ENCODE assay signal across 8 mouse cellular contexts in the genomic region with DNA sequence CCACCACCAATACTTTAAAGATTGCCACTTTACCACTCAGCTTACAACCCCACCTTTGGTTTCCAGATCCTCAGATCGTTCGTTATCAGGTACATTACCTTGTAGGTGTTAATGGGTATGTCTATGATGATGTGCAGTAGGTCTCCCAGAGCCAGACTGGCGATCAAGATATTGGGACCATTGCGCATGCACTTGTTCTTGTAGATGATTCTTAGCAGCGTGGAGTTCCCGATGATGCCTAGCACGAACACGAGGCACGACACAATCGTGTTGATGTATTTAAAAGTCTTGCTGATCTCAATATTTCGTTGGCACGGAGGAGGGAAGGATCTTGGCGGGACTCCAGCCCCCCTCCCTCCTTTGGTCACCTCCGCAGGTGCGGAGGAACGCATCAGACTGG. TPM values are rescaled to one million over a fixed set of nuclear protein-coding genes. Genes with fewer than 3 reads are reported as not detected.
DNase-seq lines count a peak whose midpoint lies in the region; ATAC-seq and TF ChIP-seq lines count a peak whose summit lies in the region.

No protein-coding gene starts in this region.

- WGBS in heart, embryonic 13.5 days, result 10% methylated on average over 16 of the region's 16 CpGs
- 6% methylated on average over 16 of the region's 16 CpGs for WGBS in hindbrain, embryonic 12.5 days
- WGBS in liver, embryonic 14.5 days (ENCODE audit: insufficient replicate concordance), result 12% methylated on average over 16 of the region's 16 CpGs

- peaks cover 12% of the 10 kb centered on the region for H3K4me1 ChIP-seq in heart, embryonic 13.5 days
- no peaks in the 10 kb centered on the region for H3K4me1 ChIP-seq in cortical plate, adult 2 months (ENCODE audit: control insufficient read depth, insufficient read depth, low read length)
- peaks cover 6% of the 10 kb centered on the region; the same call in 1 of the 2 replicates for H3K4me1 ChIP-seq in hindbrain, embryonic 12.5 days
- H3K4me1 ChIP-seq in liver, embryonic 14.5 days (replicated peaks; ENCODE audit: control insufficient read depth in 2 of 2, insufficient read depth in 2 of 2, low read length in 1 of 2), result no peaks in the 10 kb centered on the region

- no peak for ATAC-seq in heart, embryonic 13.5 days (ENCODE audit: extremely low read depth, insufficient number of reproducible peaks, low FRiP score, low TSS enrichment)
- ATAC-seq in hindbrain, embryonic 12.5 days (ENCODE audit: low FRiP score), result no peak; the same call in 1 of the 2 replicates
- ATAC-seq in liver, embryonic 14.5 days (ENCODE audit: insufficient read depth), result no peak
- no peak for ATAC-seq in frontal cortex, adult (ENCODE audit: low TSS enrichment)

- DNase-seq in heart, postnatal 25 days (ENCODE audit: low spot score), result no peak
- DNase-seq in liver, embryonic 14.5 days (ENCODE audit: low read depth in 3 of 3, low spot score in 3 of 3), result no peak
- no peak for DNase-seq in B cell, adult 2 months
- DNase-seq in urinary bladder, adult 18-20 months (ENCODE audit: low spot score in 2 of 2), result no peak

- peak overlapping the region; percentile 81 for H3K9ac ChIP-seq in heart, embryonic 13.5 days
- H3K9ac ChIP-seq in hindbrain, embryonic 12.5 days, result peak overlapping the region; percentile 61
- no peak overlapping the region for H3K9ac ChIP-seq in liver, embryonic 14.5 days (replicated peaks)

- TF ChIP-seq CTCF in cortical plate, adult 2 months (IDR thresholded peaks at IDR 0.05; ENCODE audit: extremely low read depth, insufficient read depth, low read length), result no peak
- TF ChIP-seq CTCF in liver, embryonic 14.5 days (IDR thresholded peaks at IDR 0.05; ENCODE audit: low read depth), result no peak

- no peak for TF ChIP-seq POLR2A in cortical plate, adult 2 months (IDR thresholded peaks at IDR 0.05; ENCODE audit: extremely low read depth, insufficient read depth, low read length)

- peak overlapping the region; percentile 79 for H3K27ac ChIP-seq in heart, embryonic 13.5 days (replicated peaks)
- H3K27ac ChIP-seq in cortical plate, adult 2 months (ENCODE audit: insufficient read depth, low read length), result no peak overlapping the region
- peak overlapping the region; percentile 83 for H3K27ac ChIP-seq in hindbrain, embryonic 12.5 days
- H3K27ac ChIP-seq in liver, embryonic 14.5 days, result no peak overlapping the region

- intact Hi-C loops in heart, postnatal 25 days (cut with DNase I), result loop anchor here (2.0 to 10.0 kb wide), 3 partner anchors 24 to 184 kb away; no protein-coding TSS in a partner anchor

- TF ChIP-seq EP300 in liver, embryonic 14.5 days (IDR thresholded peaks at IDR 0.05; ENCODE audit: low read depth), result no peak

- H3K36me3 ChIP-seq in heart, embryonic 13.5 days, result no peaks in the 10 kb centered on the region
- H3K36me3 ChIP-seq in hindbrain, embryonic 12.5 days, result no peaks in the 10 kb centered on the region
- no peaks in the 10 kb centered on the region for H3K36me3 ChIP-seq in liver, embryonic 14.5 days (replicated peaks; ENCODE audit: control insufficient read depth, insufficient read depth, low read depth)

- H3K27me3 ChIP-seq in heart, embryonic 13.5 days (replicated peaks), result peaks cover 7% of the 10 kb centered on the region
- no peaks in the 10 kb centered on the region for H3K27me3 ChIP-seq in hindbrain, embryonic 12.5 days
- peaks cover 3% of the 10 kb centered on the region for H3K27me3 ChIP-seq in liver, embryonic 14.5 days (ENCODE audit: control insufficient read depth, insufficient read depth, low read length)

- H3K4me2 ChIP-seq in heart, embryonic 13.5 days, result peak overlapping the region; percentile 86
- H3K4me2 ChIP-seq in hindbrain, embryonic 12.5 days (replicated peaks), result peak overlapping the region; percentile 90
- H3K4me2 ChIP-seq in liver, embryonic 14.5 days (ENCODE audit: low read depth), result peak overlapping the region; percentile 40

- no peaks in the 10 kb centered on the region for H3K9me3 ChIP-seq in heart, embryonic 13.5 days
- no peaks in the 10 kb centered on the region for H3K9me3 ChIP-seq in hindbrain, embryonic 12.5 days (replicated peaks)
- H3K9me3 ChIP-seq in liver, embryonic 14.5 days (ENCODE audit: control insufficient read depth, low read length), result no peaks in the 10 kb centered on the region

- peak overlapping the region; percentile 62 for H3K4me3 ChIP-seq in heart, embryonic 13.5 days
- H3K4me3 ChIP-seq in cortical plate, adult 2 months (ENCODE audit: insufficient read depth, low read length), result peak overlapping the region; percentile 44
- H3K4me3 ChIP-seq in hindbrain, embryonic 12.5 days, result peak overlapping the region; percentile 45
- peak overlapping the region; percentile 32 to 42 for H3K4me3 ChIP-seq in liver, embryonic 14.5 days (ENCODE audit: insufficient read depth in 1 of 2, low read depth in 2 of 2, low read length in 2 of 2)

RNA-seq across cellular contexts. Expression of a gene that starts 1.3 kb away (rescaled TPM):
- polyA plus RNA-seq in heart, embryonic 13.5 days (2015; fragmentation: Nextera tagmentation; extraction: Ambion mirVana), result 102 and 107 TPM in 2 replicates
- 10 to 100 TPM; 15.9 to 20.4 TPM for total RNA-seq in heart, postnatal 25 days (2021)
- polyA plus RNA-seq in cortical plate, adult 2 months (2012; rRNA removed), result 25.4 and 28.9 TPM in 2 replicates
- polyA plus RNA-seq in hindbrain, embryonic 12.5 days (2016; fragmentation: Nextera tagmentation; extraction: Ambion mirVana), result 112 and 120 TPM in 2 replicates
- 1.6 and 2.3 TPM in 2 replicates for polyA plus RNA-seq in liver, embryonic 14.5 days (2012; rRNA removed)
- 6.7 and 7.5 TPM in 2 replicates for polyA plus RNA-seq in liver, embryonic 14.5 days (2014; fragmentation: Nextera tagmentation; extraction: Ambion mirVana)

Comparison
In these comparisons a context has a peak if more than half of its experiments do, and no peak if none do; other contexts are left out.
1. H3K27ac ChIP-seq: peak in heart, embryonic 13.5 days (single experiment) and hindbrain, embryonic 12.5 days (single experiment); none in cortical plate, adult 2 months (single experiment) and liver, embryonic 14.5 days (single experiment).
2. H3K4me2 ChIP-seq: peak in every context shown above with its lines; median percentile 90 in hindbrain, embryonic 12.5 days; 86 in heart, embryonic 13.5 days; 40 in liver, embryonic 14.5 days.
3. Peak in every context shown above with its lines, with median percentiles within 50 percentile points of each other: H3K4me3 ChIP-seq.